ENCODE assay signal across 34 mouse cellular contexts in genomic region chr3:47010459-47010858, GRCm38 (mm10).
"Had no signal": no experiment of that assay in that cellular context is flagged by ENCODE, and none has a peak within 500 bp of the region (broad histone marks: within the 10 kb centered on the region; RNA-seq: fewer than 3 reads in every experiment).

No protein-coding gene starts in this region.

- H3K4me3 ChIP-seq: heart, embryonic 10.5 days; heart, embryonic 12.5 days; heart, embryonic 13.5 days; heart, embryonic 15.5 days; hindbrain, embryonic 10.5 days; hindbrain, embryonic 12.5 days; hindbrain, embryonic 15.5 days; intestine, embryonic 15.5 days; kidney, embryonic 15.5 days; layer of hippocampus, adult 2 months had no signal

- ATAC-seq: hindbrain, embryonic 16.5 days; hindbrain, postnatal 0 days; inflammation-experienced regulatory T-cells, adult 6 months; intestine, embryonic 15.5 days; intestine, embryonic 16.5 days; intestine, postnatal 0 days had no signal

- H3K9ac ChIP-seq: heart, embryonic 12.5 days; heart, embryonic 13.5 days; heart, embryonic 15.5 days; hindbrain, embryonic 12.5 days; hindbrain, embryonic 14.5 days; hindbrain, embryonic 15.5 days; intestine, embryonic 15.5 days; kidney, embryonic 15.5 days had no signal

- H3K4me2 ChIP-seq: heart, embryonic 11.5 days; heart, embryonic 12.5 days; heart, embryonic 13.5 days; heart, embryonic 15.5 days; hindbrain, embryonic 12.5 days; hindbrain, embryonic 14.5 days; hindbrain, embryonic 15.5 days; intestine, embryonic 15.5 days; kidney, embryonic 15.5 days had no signal

- H3K4me1 ChIP-seq: heart, embryonic 10.5 days; heart, embryonic 12.5 days; heart, embryonic 13.5 days; heart, embryonic 15.5 days; hindbrain, embryonic 10.5 days; hindbrain, embryonic 12.5 days; hindbrain, embryonic 15.5 days; intestine, embryonic 15.5 days; kidney, embryonic 15.5 days had no signal

- H3K9me3 ChIP-seq: heart, embryonic 10.5 days; heart, embryonic 12.5 days; heart, embryonic 15.5 days; hindbrain, embryonic 12.5 days; hindbrain, embryonic 15.5 days; intestine, embryonic 15.5 days; kidney, embryonic 15.5 days had no signal

- DNase-seq: heart, postnatal 10 days; heart, postnatal 14 days; heart, postnatal 36 days; heart, postnatal 4 days; kidney, adult 11 months; kidney, adult 18-20 months; kidney, adult 2 months; kidney, adult 8-10 months; kidney, adult 9 months; kidney, postnatal 10 days; kidney, postnatal 14 days; kidney, postnatal 25 days; kidney, postnatal 36 days; kidney, postnatal 4 days; layer of hippocampus, adult 9-11 months; layer of hippocampus, postnatal 36 days had no signal

- H3K36me3 ChIP-seq: heart, embryonic 10.5 days; heart, embryonic 12.5 days; heart, embryonic 13.5 days; heart, embryonic 15.5 days; hindbrain, embryonic 10.5 days; hindbrain, embryonic 12.5 days; hindbrain, embryonic 15.5 days; intestine, embryonic 15.5 days; kidney, embryonic 15.5 days had no signal

- H3K27me3 ChIP-seq: heart, embryonic 12.5 days; heart, embryonic 13.5 days; heart, embryonic 15.5 days; hindbrain, embryonic 12.5 days; hindbrain, embryonic 15.5 days; intestine, embryonic 15.5 days; kidney, embryonic 15.5 days had no signal

- H3K27ac ChIP-seq: heart, embryonic 10.5 days; heart, embryonic 13.5 days; heart, embryonic 15.5 days; hindbrain, embryonic 10.5 days; hindbrain, embryonic 12.5 days; hindbrain, embryonic 14.5 days; hindbrain, embryonic 15.5 days; hindbrain, postnatal 0 days; intestine, embryonic 15.5 days; kidney, embryonic 15.5 days; kidney, postnatal 0 days; layer of hippocampus, adult 2 months had no signal
